Mouse (Mus musculus): ENCODE data around the gene Rae1.
A peak's percentile ranks its signal among the peaks of the same experiment; 100 is the strongest.

DNA sequence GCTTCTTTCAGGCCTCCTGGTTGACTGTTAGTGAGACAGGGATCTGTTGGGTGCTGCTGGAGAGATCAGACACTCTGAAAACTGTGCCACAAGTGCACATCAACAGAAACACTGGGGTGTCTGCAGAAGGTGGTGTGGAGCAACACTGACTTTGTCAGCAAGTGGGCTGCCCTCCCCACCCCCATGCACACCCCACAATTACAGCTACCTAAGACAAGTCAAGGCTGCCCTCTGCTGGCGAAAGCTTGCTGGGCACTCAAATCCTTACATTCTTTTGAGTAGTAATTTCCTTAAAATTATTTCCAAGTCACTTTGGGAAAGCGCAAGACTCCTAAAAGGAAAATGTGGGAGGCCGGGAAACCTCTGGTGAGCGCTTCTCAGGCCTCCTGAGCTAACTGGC lies 3.7 kb upstream of the Rae1 start:
- TF ChIP-seq EP300 (IDR thresholded peaks at IDR 0.05; ENCODE audit: low read depth): no peak
- peak; percentile 85 for TF ChIP-seq CTCF (IDR thresholded peaks at IDR 0.05; ENCODE audit: low read depth)

Data from liver, embryonic 14.5 days (tissue).